Mouse (Mus musculus) myocyte (in vitro differentiated cells): Measurements from ENCODE around the gene Nktr.

Experiments used
- POLR2A ChIP-seq: IDR thresholded peaks from one replicate; pipeline ENCODE4 v1.6.1; 2011; ENCODE audit warnings: low read depth, mild to moderate bottlenecking, control low read depth, moderate library complexity; ENCODE audit not compliant: insufficient read length
- TCF12 ChIP-seq: IDR thresholded peaks from one replicate; pipeline ENCODE4 v1.6.1; 2011; ENCODE audit warnings: mild to moderate bottlenecking, control low read depth; ENCODE audit not compliant: poor library complexity, insufficient read depth, severe bottlenecking

DNA sequence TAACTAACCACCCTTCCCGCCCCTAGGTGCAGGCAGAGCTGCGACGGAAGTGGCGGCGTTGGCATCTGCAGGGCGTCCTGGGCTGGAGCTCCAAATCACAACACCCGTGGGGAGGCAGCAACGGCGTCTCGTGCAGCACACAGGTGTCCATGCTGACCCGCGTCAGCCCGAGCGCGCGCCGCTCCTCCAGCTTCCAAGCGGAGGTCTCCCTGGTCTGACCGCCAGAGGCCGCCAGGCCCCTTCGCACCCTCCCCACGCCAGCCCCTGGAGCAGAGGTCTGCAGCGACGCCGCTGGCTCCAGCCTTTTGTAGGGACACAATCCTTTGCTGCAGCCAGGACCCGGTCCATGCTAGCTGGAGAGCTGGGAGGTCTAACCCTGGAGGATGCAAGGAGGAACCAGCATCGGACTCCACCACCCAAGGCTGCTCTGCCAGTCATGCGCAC, 49.6 kb upstream of the Nktr start:
- TF ChIP-seq POLR2A (no peak), TCF12 (no peak)
